Mouse (Mus musculus): Measurements from ENCODE around the gene Mapk11.

GRCm38 (mm10) chr15:89102646-89103045 lies 46.8 kb downstream of the Mapk11 start:
- TF ChIP-seq ZC3H11A (IDR thresholded peaks at IDR 0.05; ENCODE audit: borderline replicate concordance, low read depth, low read length) (no peak), ZNF384 (IDR thresholded peaks at IDR 0.05; ENCODE audit: low read depth, low read length) (no peak), MAFK (IDR thresholded peaks at IDR 0.05; ENCODE audit: insufficient read depth, low read depth, low read length) (no peak), CHD2 (IDR thresholded peaks at IDR 0.05; ENCODE audit: low read depth, low read length) (no peak)
